Mouse (Mus musculus): ENCODE measurements around the gene Ces2g. TPM values are rescaled to one million over a fixed set of nuclear protein-coding genes. Genes with fewer than 3 reads are reported as not detected.

Gene Ces2g
- polyA plus RNA-seq, 1 experiment from 2014 or later: 1.1 TPM

GRCm38 (mm10) chr8:104962229-104962901, 847 bp downstream of the Ces2g start:
- Histone ChIP-seq H3K4me3 (ENCODE audit: low read depth, low read length) (no peak overlapping the region), H3K9me3 (ENCODE audit: control insufficient read depth) (no peaks in the 10 kb centered on the region), H3K9ac (ENCODE audit: low read depth, low read length) (no peak overlapping the region), H3K36me3 (ENCODE audit: control insufficient read depth, insufficient read depth) (no peaks in the 10 kb centered on the region), H3K4me1 (replicated peaks; ENCODE audit: control insufficient read depth, insufficient read depth, low read length) (no peaks in the 10 kb centered on the region), H3K4me2 (replicated peaks; ENCODE audit: low read depth) (no peak overlapping the region), H3K27ac (ENCODE audit: low read depth, low read length) (no peak overlapping the region), H3K27me3 (replicated peaks; ENCODE audit: control insufficient read depth, insufficient read depth, low read length) (no peaks in the 10 kb centered on the region)
- TF ChIP-seq CTCF (IDR thresholded peaks at IDR 0.05; ENCODE audit: low read depth): no peak
- no peak for ATAC-seq
- WGBS: 69% methylated on average over 8 of the region's 8 CpGs

- Histone ChIP-seq H3K27ac (ENCODE audit: low read depth, low read length) (no peak overlapping the region), H3K9ac (ENCODE audit: low read depth, low read length) (no peak overlapping the region), H3K9me3 (ENCODE audit: control insufficient read depth) (no peaks in the 10 kb centered on the region), H3K4me1 (replicated peaks; ENCODE audit: control insufficient read depth, insufficient read depth, low read length) (no peaks in the 10 kb centered on the region), H3K36me3 (ENCODE audit: control insufficient read depth, insufficient read depth) (no peaks in the 10 kb centered on the region), H3K4me3 (ENCODE audit: low read depth, low read length) (no peak overlapping the region), H3K4me2 (replicated peaks; ENCODE audit: low read depth) (no peak overlapping the region), H3K27me3 (replicated peaks; ENCODE audit: control insufficient read depth, insufficient read depth, low read length) (no peaks in the 10 kb centered on the region)
- ATAC-seq: no peak
- TF ChIP-seq CTCF (IDR thresholded peaks at IDR 0.05; ENCODE audit: low read depth): no peak
- WGBS: 62% methylated on average over 4 of the region's 4 CpGs
These were observed 1.9 kb downstream of the Ces2g start for GRCm38 (mm10) chr8:104963375-104963894.

GRCm38 (mm10) chr8:104984126-104984525, 22.6 kb downstream of the Ces2g start:
- Histone ChIP-seq H3K9me3 (ENCODE audit: control insufficient read depth) (no peaks in the 10 kb centered on the region), H3K36me3 (ENCODE audit: control insufficient read depth, insufficient read depth) (no peaks in the 10 kb centered on the region), H3K4me2 (replicated peaks; ENCODE audit: low read depth) (no peak overlapping the region), H3K27me3 (replicated peaks; ENCODE audit: control insufficient read depth, insufficient read depth, low read length) (no peaks in the 10 kb centered on the region), H3K4me3 (ENCODE audit: low read depth, low read length) (no peak overlapping the region), H3K9ac (ENCODE audit: low read depth, low read length) (no peak overlapping the region), H3K27ac (ENCODE audit: low read depth, low read length) (no peak overlapping the region), H3K4me1 (replicated peaks; ENCODE audit: control insufficient read depth, insufficient read depth, low read length) (no peaks in the 10 kb centered on the region)
- no peak for ATAC-seq
- TF ChIP-seq CTCF (IDR thresholded peaks at IDR 0.05; ENCODE audit: low read depth): no peak
- 96% methylated on average over 5 of the region's 5 CpGs for WGBS

- Histone ChIP-seq H3K27me3 (replicated peaks; ENCODE audit: control insufficient read depth, insufficient read depth, low read length) (no peaks in the 10 kb centered on the region), H3K27ac (ENCODE audit: low read depth, low read length) (no peak overlapping the region), H3K9me3 (ENCODE audit: control insufficient read depth) (no peaks in the 10 kb centered on the region), H3K9ac (ENCODE audit: low read depth, low read length) (no peak overlapping the region), H3K4me2 (replicated peaks; ENCODE audit: low read depth) (no peak overlapping the region), H3K36me3 (ENCODE audit: control insufficient read depth, insufficient read depth) (no peaks in the 10 kb centered on the region), H3K4me3 (ENCODE audit: low read depth, low read length) (no peak overlapping the region), H3K4me1 (replicated peaks; ENCODE audit: control insufficient read depth, insufficient read depth, low read length) (no peaks in the 10 kb centered on the region)
- no peak for TF ChIP-seq CTCF (IDR thresholded peaks at IDR 0.05; ENCODE audit: low read depth)
- peak; percentile 77 for ATAC-seq
- 60% methylated on average over 2 of the region's 2 CpGs for WGBS
These were observed 23.4 kb downstream of the Ces2g start for GRCm38 (mm10) chr8:104984942-104985341.

- Histone ChIP-seq H3K27ac (ENCODE audit: low read depth, low read length) (no peak overlapping the region), H3K9ac (ENCODE audit: low read depth, low read length) (no peak overlapping the region), H3K4me2 (replicated peaks; ENCODE audit: low read depth) (no peak overlapping the region), H3K9me3 (ENCODE audit: control insufficient read depth) (no peaks in the 10 kb centered on the region), H3K4me3 (ENCODE audit: low read depth, low read length) (no peak overlapping the region), H3K36me3 (ENCODE audit: control insufficient read depth, insufficient read depth) (no peaks in the 10 kb centered on the region), H3K27me3 (replicated peaks; ENCODE audit: control insufficient read depth, insufficient read depth, low read length) (no peaks in the 10 kb centered on the region), H3K4me1 (replicated peaks; ENCODE audit: control insufficient read depth, insufficient read depth, low read length) (peaks cover 6% of the 10 kb centered on the region; the same call in 1 of the 2 replicates)
- TF ChIP-seq CTCF (IDR thresholded peaks at IDR 0.05; ENCODE audit: low read depth): no peak
- WGBS: 50% methylated on average over 6 of the region's 6 CpGs
- 0 out of 2 replicates have a peak, but pooled peaks have one; percentile 43 for ATAC-seq
These were observed 36.7 kb downstream of the Ces2g start for GRCm38 (mm10) chr8:104998191-104998590.

- no peak for TF ChIP-seq CTCF (IDR thresholded peaks at IDR 0.05; ENCODE audit: low read depth)
- no peak overlapping the region for H3K4me2 ChIP-seq (replicated peaks; ENCODE audit: low read depth)
- WGBS: 51% methylated on average over 6 of the region's 6 CpGs
These were observed 37.7 kb downstream of the Ces2g start for GRCm38 (mm10) chr8:104999183-104999582.

More at GRCm38 (mm10) chr8:104999183-104999582, 37.7 kb downstream of the Ces2g start:
- Histone ChIP-seq H3K36me3 (ENCODE audit: control insufficient read depth, insufficient read depth) (no peaks in the 10 kb centered on the region), H3K4me3 (ENCODE audit: low read depth, low read length) (no peak overlapping the region), H3K27me3 (replicated peaks; ENCODE audit: control insufficient read depth, insufficient read depth, low read length) (no peaks in the 10 kb centered on the region), H3K9ac (ENCODE audit: low read depth, low read length) (no peak overlapping the region), H3K27ac (ENCODE audit: low read depth, low read length) (no peak overlapping the region), H3K9me3 (ENCODE audit: control insufficient read depth) (no peaks in the 10 kb centered on the region), H3K4me1 (replicated peaks; ENCODE audit: control insufficient read depth, insufficient read depth, low read length) (peaks cover 6% of the 10 kb centered on the region; the same call in 1 of the 2 replicates)
- ATAC-seq: peak; percentile 48; the same call in 1 of the 2 replicates

Measured in intestine, postnatal 0 days (tissue).